Mouse (Mus musculus) MEL (cell line): Measurements from ENCODE around the gene Adamts2. TPM values are rescaled to one million over a fixed set of nuclear protein-coding genes. Genes with fewer than 3 reads are reported as not detected.

Experiments used
- DNase-seq: peaks from one replicate; pipeline ENCODE4 v3.0.0; 2011; ENCODE audit warnings: low read depth, low spot score
- H3K27ac ChIP-seq: 2 replicates; pipeline ENCODE4 v1.5.1; 2012; ENCODE audit warnings: low read depth, mild to moderate bottlenecking, control low read depth, low read length, moderate library complexity; ENCODE audit not compliant: control insufficient read depth
- H3K27me3 ChIP-seq, 2 experiments: fragments of 150-350 bp in 1 of 2; sonication (generic) in 1 of 2; 2 replicates each; pipeline ENCODE4 v1.6.1; 2012; ENCODE audit warnings: low read length in 2 of 2, mild to moderate bottlenecking in 2 of 2, improper control_type of control experiment in 1 of 2, moderate library complexity in 1 of 2; ENCODE audit not compliant: insufficient read depth in 2 of 2, control insufficient read depth in 1 of 2
- H3K36me3 ChIP-seq, 2 experiments: 2 replicates each; pipeline ENCODE4 v1.6.1; 2012 to 2014; ENCODE audit warnings: low read length in 2 of 2, improper control_type of control experiment in 1 of 2, inconsistent platforms in 1 of 2, mild to moderate bottlenecking in 1 of 2; ENCODE audit not compliant: insufficient read depth in 2 of 2, control insufficient read depth in 1 of 2
- H3K4me1 ChIP-seq, 2 experiments: fragments of 150-350 bp in 1 of 2; sonication (generic) in 1 of 2; 2 replicates each; pipeline ENCODE4 v1.6.1; 2012; ENCODE audit warnings: low read length in 2 of 2, improper control_type of control experiment in 1 of 2, mild to moderate bottlenecking in 1 of 2; ENCODE audit not compliant: insufficient read depth in 2 of 2, control insufficient read depth in 1 of 2
- H3K4me3 ChIP-seq, 2 experiments: fragments of 150-350 bp in 1 of 2; sonication (generic) in 1 of 2; 2 replicates each; pipeline ENCODE4 v1.5.1; 2012; ENCODE audit warnings: low read depth in 2 of 2, low read length in 2 of 2, mild to moderate bottlenecking in 2 of 2, moderate library complexity in 2 of 2, control low read depth in 1 of 2, improper control_type of control experiment in 1 of 2; ENCODE audit not compliant: control insufficient read depth in 1 of 2, insufficient read depth in 1 of 2
- H3K79me2 ChIP-seq: 2 replicates; pipeline ENCODE4 v1.6.1; 2012; ENCODE audit warnings: mild to moderate bottlenecking, low read length, moderate library complexity; ENCODE audit not compliant: control insufficient read depth, poor library complexity, insufficient read depth
- H3K9ac ChIP-seq: 2 replicates; pipeline ENCODE4 v1.6.1; 2012; ENCODE audit warnings: low read depth, mild to moderate bottlenecking, control low read depth, low read length, moderate library complexity; ENCODE audit not compliant: control insufficient read depth, poor library complexity, severe bottlenecking
- H3K9me3 ChIP-seq: fragments of 150-350 bp; sonication (generic); replicated peaks from 2 replicates; pipeline ENCODE4 v1.6.1; 2012; ENCODE audit warnings: mild to moderate bottlenecking, low read length, improper control_type of control experiment, moderate library complexity; ENCODE audit not compliant: insufficient read depth
- ELF1 ChIP-seq: IDR thresholded peaks from 2 replicates; pipeline ENCODE4 v1.6.1; 2014; ENCODE audit warnings: low read depth, mild to moderate bottlenecking, inconsistent platforms, low read length, improper control_type of control experiment, moderate library complexity
- GATA1 ChIP-seq: IDR thresholded peaks from 2 replicates; pipeline ENCODE4 v1.6.1; 2011; ENCODE audit warnings: low read depth, low read length, improper control_type of control experiment
- MAX ChIP-seq: IDR thresholded peaks from 2 replicates; pipeline ENCODE4 v1.6.1; 2011; ENCODE audit warnings: low read length, improper control_type of control experiment
- MAZ ChIP-seq: IDR thresholded peaks from 2 replicates; pipeline ENCODE4 v1.6.1; 2012; ENCODE audit warnings: low read depth, mild to moderate bottlenecking, inconsistent platforms, low read length, improper control_type of control experiment
- NELFE ChIP-seq: IDR thresholded peaks from 2 replicates; pipeline ENCODE4 v1.6.1; 2011; ENCODE audit warnings: low read depth, low read length, improper control_type of control experiment
- POLR2A ChIP-seq, 2 experiments: IDR thresholded peaks; 2 replicates each; pipeline ENCODE4 v1.6.1; 2011 to 2012; ENCODE audit warnings: low read length in 2 of 2, mild to moderate bottlenecking in 2 of 2, control low read depth in 1 of 2, improper control_type of control experiment in 1 of 2, low read depth in 1 of 2, moderate library complexity in 1 of 2; ENCODE audit not compliant: control insufficient read depth in 1 of 2, insufficient read depth in 1 of 2, poor library complexity in 1 of 2
- POLR2AphosphoS2 ChIP-seq: IDR thresholded peaks from 2 replicates; pipeline ENCODE4 v1.6.1; 2011; ENCODE audit warnings: low read length, improper control_type of control experiment
- RCOR1 ChIP-seq: IDR thresholded peaks from 2 replicates; pipeline ENCODE4 v1.6.1; 2012; ENCODE audit warnings: low read depth, mild to moderate bottlenecking, inconsistent platforms, low read length, improper control_type of control experiment
- SIN3A ChIP-seq: IDR thresholded peaks from 2 replicates; pipeline ENCODE4 v1.6.1; 2012; ENCODE audit warnings: low read length, improper control_type of control experiment, inconsistent platforms
- TCF12 ChIP-seq: IDR thresholded peaks from 2 replicates; pipeline ENCODE4 v1.6.1; 2014; ENCODE audit warnings: low read depth, mild to moderate bottlenecking, inconsistent platforms, low read length, improper control_type of control experiment, moderate library complexity
- ZKSCAN1 ChIP-seq: IDR thresholded peaks from 2 replicates; pipeline ENCODE4 v1.6.1; 2012; ENCODE audit warnings: low read depth, mild to moderate bottlenecking, inconsistent platforms, low read length, improper control_type of control experiment, moderate library complexity
- ZNF384 ChIP-seq: IDR thresholded peaks from 2 replicates; pipeline ENCODE4 v1.6.1; 2012; ENCODE audit warnings: low read depth, mild to moderate bottlenecking, inconsistent platforms, low read length, improper control_type of control experiment
- polyA plus RNA-seq, 2 experiments: library from polyadenylated mRNA; stranded (reverse) in 1 of 2; unstranded in 1 of 2; fragments of >175 nt in 1 of 2; fragments of >200 nt in 1 of 2; gene quantifications; 2 replicates each; pipeline versions ENCODE4 v1.2.1 to v1.2.4; 2012; ENCODE audit warnings: low replicate concordance in 2 of 2, low read depth in 1 of 2; ENCODE audit not compliant: insufficient read length in 2 of 2, insufficient read depth in 1 of 2, missing spikeins in 1 of 2
- total RNA-seq: library from RNA; depleted of rRNA; stranded (reverse); fragments of 300-350 nt; gene quantifications from 2 replicates; pipeline ENCODE4 v1.2.3, GENCODE M21; 2012

The Adamts2 gene
- total and polyA plus RNA-seq, 3 experiments = not detected

- no peaks in the 10 kb centered on the region for H3K27me3 ChIP-seq
- no peak overlapping the region for H3K4me3 ChIP-seq
- DNase-seq = no peak
- TF ChIP-seq NELFE = no peak
- no peak for TF ChIP-seq POLR2AphosphoS2
- TF ChIP-seq POLR2A (IDR thresholded peaks at IDR 0.05; ENCODE audit: control insufficient read depth in 1 of 2, insufficient read depth in 1 of 2, low read depth in 1 of 2, low read length in 2 of 2, poor library complexity in 1 of 2) = no peak
- TF ChIP-seq MAX = no peak
- H3K36me3 ChIP-seq = no peaks in the 10 kb centered on the region
- H3K4me1 ChIP-seq = no peaks in the 10 kb centered on the region
- no peak overlapping the region for H3K9ac ChIP-seq
- no peaks in the 10 kb centered on the region for H3K79me2 ChIP-seq
- no peaks in the 10 kb centered on the region for H3K9me3 ChIP-seq
- no peak overlapping the region for H3K27ac ChIP-seq
These were observed 635 bp downstream of the Adamts2 start for GRCm38 (mm10) chr11:50602356-50603081.

- Histone ChIP-seq H3K4me1 (no peaks in the 10 kb centered on the region), H3K79me2 (no peaks in the 10 kb centered on the region), H3K27ac (no peak overlapping the region), H3K9ac (no peak overlapping the region), H3K9me3 (no peaks in the 10 kb centered on the region), H3K36me3 (no peaks in the 10 kb centered on the region), H3K4me3 (no peak overlapping the region), H3K27me3 (no peaks in the 10 kb centered on the region)
- TF ChIP-seq ELF1 = no peak
- TF ChIP-seq TCF12 = no peak
- TF ChIP-seq MAX = no peak
- TF ChIP-seq GATA1 = no peak
- TF ChIP-seq SIN3A = no peak
- no peak for DNase-seq
These were observed 1.4 kb downstream of the Adamts2 start for GRCm38 (mm10) chr11:50603082-50603910.

- no peaks in the 10 kb centered on the region for H3K27me3 ChIP-seq
- no peaks in the 10 kb centered on the region for H3K9me3 ChIP-seq
- H3K4me1 ChIP-seq = no peaks in the 10 kb centered on the region
- no peak for DNase-seq
- TF ChIP-seq POLR2AphosphoS2 = no peak
- TF ChIP-seq MAZ = no peak
- no peak for TF ChIP-seq ZKSCAN1
- TF ChIP-seq RCOR1 = no peak
- TF ChIP-seq ZNF384 = no peak
- TF ChIP-seq SIN3A = no peak
- H3K4me3 ChIP-seq = no peak overlapping the region
- H3K27ac ChIP-seq = no peak overlapping the region
- no peak overlapping the region for H3K9ac ChIP-seq
- no peaks in the 10 kb centered on the region for H3K36me3 ChIP-seq
- no peaks in the 10 kb centered on the region for H3K79me2 ChIP-seq
These were observed 2.5 kb downstream of the Adamts2 start for GRCm38 (mm10) chr11:50604371-50604770.
